Mouse (Mus musculus): ENCODE data around the gene Kmo.
A peak's percentile ranks its signal among the peaks of the same experiment; 100 is the strongest.

The Kmo gene

DNA sequence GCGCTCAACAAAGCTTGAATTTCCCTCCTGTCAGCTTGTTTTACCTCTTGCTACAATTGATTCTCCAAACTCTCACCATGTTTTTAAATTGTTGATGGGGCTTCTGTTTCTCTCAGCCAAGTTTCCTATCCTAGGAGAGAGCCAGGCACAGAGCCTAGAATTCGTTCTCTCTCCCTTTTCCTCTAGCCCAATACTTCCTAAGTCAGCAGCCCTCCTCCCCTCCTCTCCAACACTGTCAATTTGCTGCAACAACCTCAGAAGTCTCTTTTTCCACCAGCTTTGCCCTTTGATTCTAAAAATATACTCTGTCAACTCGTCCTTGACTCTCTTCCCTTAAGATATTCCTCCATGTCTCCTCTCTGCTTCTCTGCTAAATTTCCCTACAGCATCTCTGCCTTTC is 79.2 kb downstream of the Kmo start:
- no peak for DNase-seq

DNA sequence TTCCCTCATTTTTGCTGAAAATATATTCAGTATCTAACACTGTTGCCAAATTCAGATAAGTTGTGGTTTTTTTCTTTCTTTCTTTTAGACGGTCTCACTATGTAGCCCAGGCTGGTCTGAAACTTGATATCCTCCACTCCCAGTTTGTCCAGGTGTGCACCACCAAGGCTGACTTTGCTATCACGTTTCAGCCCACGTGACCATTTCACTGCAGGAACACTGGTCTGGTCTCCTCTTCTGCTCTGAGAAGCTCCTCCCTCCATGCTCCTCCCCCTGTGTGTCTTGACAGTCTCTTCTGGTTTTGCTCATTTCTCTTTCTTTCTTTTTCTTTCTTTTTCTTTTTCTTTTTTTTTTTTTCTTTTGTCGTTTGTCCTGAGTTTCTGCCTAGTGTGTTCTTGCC is 79.6 kb downstream of the Kmo start:
- DNase-seq = no peak

DNA sequence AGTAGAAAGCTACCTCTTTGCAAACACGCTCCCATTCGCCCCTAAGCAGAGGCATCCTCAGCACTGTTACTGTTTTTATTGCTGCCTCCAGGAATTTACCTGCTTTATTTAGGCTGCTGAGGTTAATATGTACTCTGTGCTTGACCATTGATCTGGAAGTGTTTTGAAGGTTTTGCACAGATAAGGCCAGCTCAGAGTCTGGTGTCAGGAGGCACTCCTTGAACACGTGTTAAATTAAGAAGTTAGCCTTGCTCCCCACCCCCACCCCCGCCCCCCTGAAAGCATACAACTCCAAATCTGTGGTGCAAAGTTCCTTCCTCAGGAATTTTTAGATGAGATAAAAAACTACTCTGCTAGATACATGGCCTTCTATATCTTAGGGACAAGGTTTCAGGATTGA is 81.0 kb downstream of the Kmo start:
- DNase-seq = no peak

DNA sequence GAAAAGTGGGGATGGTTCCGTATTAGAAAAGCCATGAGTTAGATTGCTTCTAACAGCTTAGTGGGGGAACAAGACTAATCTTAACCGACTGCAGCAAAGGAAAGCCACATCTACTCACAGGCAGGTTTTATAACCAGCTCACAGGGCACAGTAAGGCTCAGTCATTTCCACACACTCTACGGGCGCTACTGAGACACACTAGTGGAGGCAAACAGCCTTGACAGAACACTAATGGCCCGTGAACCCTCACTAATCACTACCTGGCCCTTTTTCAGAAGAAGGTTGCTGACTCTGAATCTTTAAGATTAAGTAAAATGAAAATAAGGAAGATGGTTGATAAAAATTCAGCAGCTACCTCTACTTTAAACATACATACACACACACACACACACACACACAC is 87.4 kb downstream of the Kmo start:
- DNase-seq = no peak

DNA sequence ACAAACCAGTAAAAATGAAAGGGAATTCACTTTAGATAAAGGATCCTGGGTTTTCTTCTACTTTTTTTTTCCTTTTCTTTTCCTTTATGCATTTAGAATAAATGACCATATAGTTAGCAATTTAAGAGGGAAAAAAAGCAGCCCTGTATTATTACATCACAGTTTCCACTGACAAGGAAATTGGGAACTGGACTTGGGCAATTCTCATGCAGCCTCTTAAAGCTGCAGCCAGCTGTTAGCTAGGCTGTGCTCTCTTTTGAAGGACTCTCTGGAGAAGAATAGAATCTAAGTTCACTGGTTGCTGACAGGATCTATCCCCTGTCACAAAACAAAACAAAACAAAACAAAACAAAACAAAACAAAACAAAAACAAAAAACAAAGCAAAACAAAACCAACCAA is 87.8 kb downstream of the Kmo start:
- DNase-seq = peak in 1 of 2 experiments; percentile 42
